Mouse (Mus musculus) CH12.LX (cell line): ENCODE measurements at regions not wholly inside any gene's neighbourhood (a gene's known extent, or its start where the extent isn't known, plus 50 kb on each side); places are given as distances from the start of the nearest gene placed in this dataset.

Experiments
- DNase-seq: peaks from one replicate; pipeline ENCODE4 v3.0.0-alpha.2; 2013; ENCODE audit errors: extremely low read depth
- H3K27ac ChIP-seq: 2 replicates; pipeline ENCODE4 v1.5.1; 2012; ENCODE audit warnings: low read depth, mild to moderate bottlenecking, control low read depth, moderate library complexity; ENCODE audit not compliant: insufficient read depth
- H3K27me3 ChIP-seq: replicated peaks from 2 replicates; pipeline ENCODE3; 2012; ENCODE audit warnings: inconsistent platforms
- H3K36me3 ChIP-seq, 2 experiments: replicated peaks in 1 of 2; 2 replicates each; pipeline versions ENCODE3 to v1.6.1; 2012; ENCODE audit warnings: inconsistent platforms in 1 of 2, low read length in 1 of 2, mild to moderate bottlenecking in 1 of 2, mixed read lengths in 1 of 2, moderate library complexity in 1 of 2; ENCODE audit not compliant: control insufficient read depth in 1 of 2, insufficient read depth in 1 of 2
- H3K4me1 ChIP-seq, 2 experiments: 2 replicates each; pipeline ENCODE4 v1.6.1; 2012; ENCODE audit warnings: inconsistent platforms in 1 of 2, moderate library complexity in 1 of 2; ENCODE audit not compliant: insufficient read depth in 2 of 2, control insufficient read depth in 1 of 2
- H3K4me2 ChIP-seq: 2 replicates; pipeline ENCODE4 v1.6.1; 2012; ENCODE audit warnings: low read depth, mild to moderate bottlenecking, control low read depth; ENCODE audit not compliant: poor library complexity, insufficient read depth, severe bottlenecking
- H3K4me3 ChIP-seq, 3 experiments: fragments of 150-350 bp in 1 of 3; sonication (generic) in 1 of 3; replicated peaks in 1 of 3; 2 replicates each; pipeline versions ENCODE3 to v1.5.1; 2011 to 2012; ENCODE audit warnings: low read depth in 2 of 3, low read length in 2 of 3, mild to moderate bottlenecking in 2 of 3, moderate library complexity in 2 of 3, control low read depth in 1 of 3, improper control_type of control experiment in 1 of 3, inconsistent platforms in 1 of 3, mixed read lengths in 1 of 3; ENCODE audit not compliant: poor library complexity in 1 of 3
- H3K79me2 ChIP-seq: replicated peaks from 2 replicates; pipeline ENCODE4 v1.6.1; 2012; ENCODE audit warnings: mild to moderate bottlenecking, moderate library complexity; ENCODE audit not compliant: control insufficient read depth, poor library complexity, insufficient read depth, severe bottlenecking; ENCODE audit errors: extremely low read depth
- H3K9ac ChIP-seq: 2 replicates; pipeline ENCODE4 v1.6.1; 2012; ENCODE audit warnings: low read depth, mild to moderate bottlenecking, control low read depth, moderate library complexity; ENCODE audit not compliant: insufficient read depth
- H3K9me3 ChIP-seq: replicated peaks from 2 replicates; pipeline ENCODE3; 2012; ENCODE audit warnings: low read length, inconsistent platforms, mixed read lengths
- BHLHE40 ChIP-seq: IDR thresholded peaks from 2 replicates; pipeline ENCODE4 v1.6.1; 2011; ENCODE audit warnings: mild to moderate bottlenecking, low read depth, low read length, improper control_type of control experiment
- CHD2 ChIP-seq: IDR thresholded peaks from 2 replicates; pipeline ENCODE4 v1.6.1; 2011; ENCODE audit warnings: low read length, improper control_type of control experiment
- ELF1 ChIP-seq: IDR thresholded peaks from 2 replicates; pipeline ENCODE4 v1.6.1; 2014; ENCODE audit warnings: low read depth, mild to moderate bottlenecking, inconsistent platforms, low read length, improper control_type of control experiment
- EP300 ChIP-seq: IDR thresholded peaks from 2 replicates; pipeline ENCODE4 v1.6.1; 2011; ENCODE audit warnings: low read length, improper control_type of control experiment
- ETS1 ChIP-seq: conservative IDR thresholded peaks from 2 replicates; pipeline ENCODE4 v1.6.1; 2012; ENCODE audit warnings: low read depth, mild to moderate bottlenecking, inconsistent platforms, low read length, improper control_type of control experiment, moderate library complexity
- GABPA ChIP-seq: IDR thresholded peaks from 2 replicates; pipeline ENCODE4 v1.6.1; 2012; ENCODE audit warnings: low read depth, low read length, improper control_type of control experiment, inconsistent platforms; ENCODE audit not compliant: insufficient replicate concordance
- IRF4 ChIP-seq: IDR thresholded peaks from 2 replicates; pipeline ENCODE4 v1.6.1; 2014; ENCODE audit warnings: low read depth, mild to moderate bottlenecking, inconsistent platforms, low read length, improper control_type of control experiment
- JUND ChIP-seq: conservative IDR thresholded peaks from 2 replicates; pipeline ENCODE4 v1.6.1; 2011; ENCODE audit warnings: low read depth, low read length, improper control_type of control experiment
- MEF2A ChIP-seq: IDR thresholded peaks from 2 replicates; pipeline ENCODE4 v1.6.1; 2014; ENCODE audit warnings: low read depth, mild to moderate bottlenecking, inconsistent platforms, low read length, improper control_type of control experiment, borderline replicate concordance
- MXI1 ChIP-seq: IDR thresholded peaks from 2 replicates; pipeline ENCODE4 v1.6.1; 2011; ENCODE audit warnings: mild to moderate bottlenecking, low read depth, low read length, improper control_type of control experiment
- NRF1 ChIP-seq: IDR thresholded peaks from 2 replicates; pipeline ENCODE4 v1.6.1; 2014; ENCODE audit warnings: low read depth, mild to moderate bottlenecking, inconsistent platforms, low read length, improper control_type of control experiment, moderate library complexity
- POLR2AphosphoS2 ChIP-seq: IDR thresholded peaks from 2 replicates; pipeline ENCODE4 v1.6.1; 2011; ENCODE audit warnings: low read depth, low read length, improper control_type of control experiment
- TCF12 ChIP-seq: IDR thresholded peaks from 2 replicates; pipeline ENCODE4 v1.6.1; 2014; ENCODE audit warnings: low read depth, mild to moderate bottlenecking, inconsistent platforms, low read length, improper control_type of control experiment
- ZKSCAN1 ChIP-seq: IDR thresholded peaks from 2 replicates; pipeline ENCODE4 v1.6.1; 2012; ENCODE audit warnings: low read depth, inconsistent platforms, low read length, improper control_type of control experiment, borderline replicate concordance
- ZMIZ1 ChIP-seq: IDR thresholded peaks from 2 replicates; pipeline ENCODE4 v1.6.1; 2012; ENCODE audit warnings: low read depth, mild to moderate bottlenecking, inconsistent platforms, low read length, improper control_type of control experiment
- dilution Hi-C: fragments of 300-500 bp; cut with MboI; formaldehyde crosslinking; loops from 2 replicates; pipeline ENCODE4 v1.14.3; 2020; ENCODE audit warnings: low sequenced_read_pairs; ENCODE audit not compliant: extremely low pct_unique_long_range_greater_than_20kb, extremely low pct_ligation_motif_present
- in situ Hi-C: fragments of 300-500 bp; cut with MboI; formaldehyde crosslinking; loops from 3 replicates; pipeline ENCODE4 v1.14.3; 2019; ENCODE audit warnings: low sequenced_read_pairs, low pct_ligation_motif_present, low pct_unique_long_range_greater_than_20kb, mixed read lengths

- H3K9me3 ChIP-seq, result no peaks in the 10 kb centered on the region
- H3K27ac ChIP-seq, result no peak overlapping the region
- no peak for DNase-seq
- H3K4me2 ChIP-seq, result 0 out of 2 replicates have a peak overlapping the region, but pooled peaks have one; percentile 15
- dilution Hi-C loops (no loop called here), in situ Hi-C loops (no loop called here)
- no peaks in the 10 kb centered on the region for H3K27me3 ChIP-seq
- peaks cover 0 to 5% of the 10 kb centered on the region in 2 experiments; a peak in 1 of 4 replicates for H3K4me1 ChIP-seq
- no peak overlapping the region for H3K4me3 ChIP-seq
- TF ChIP-seq ZKSCAN1 (no peak), ZMIZ1 (no peak), CHD2 (no peak), TCF12 (no peak), MEF2A (peak; percentile 65; the same call in 1 of the 2 replicates), ELF1 (no peak)
- no peaks in the 10 kb centered on the region for H3K36me3 ChIP-seq
- no peak overlapping the region for H3K9ac ChIP-seq
- H3K79me2 ChIP-seq, result no peaks in the 10 kb centered on the region
Measured at GRCm38 (mm10) chr4:4464130-4464700, 328.9 kb downstream of the Impad1 start.

- Histone ChIP-seq H3K4me2 (peak overlapping the region; percentile 91), H3K27ac (no peak overlapping the region), H3K79me2 (no peaks in the 10 kb centered on the region), H3K9me3 (no peaks in the 10 kb centered on the region), H3K36me3 (no peaks in the 10 kb centered on the region), H3K4me1 (peaks cover 0 to 7% of the 10 kb centered on the region in 2 experiments; a peak in 1 of 4 replicates), H3K4me3 (peak overlapping the region in 1 of 3 experiments; percentile 26), H3K27me3 (no peaks in the 10 kb centered on the region), H3K9ac (peak overlapping the region; percentile 69)
- peak; percentile 51 for DNase-seq
- TF ChIP-seq ELF1 (no peak), EP300 (peak; percentile 50), IRF4 (peak; percentile 90), BHLHE40 (peak; percentile 41), NRF1 (no peak), POLR2AphosphoS2 (no peak), JUND (no peak), ETS1 (peak; percentile 35; the same call in 1 of the 2 replicates), GABPA (no peak), MXI1 (no peak)
- dilution Hi-C loops (no loop called here), in situ Hi-C loops (no loop called here)
Measured at GRCm38 (mm10) chr4:4459258-4459657, 333.9 kb downstream of the Impad1 start.
